Mouse (Mus musculus) gastrocnemius, postnatal 4 days (tissue): ENCODE measurements around the gene Pigt. TPM values are rescaled to one million over a fixed set of nuclear protein-coding genes. Genes with fewer than 3 reads are reported as not detected.

Source experiments
- DNase-seq, 2 experiments: peaks; one replicate each; pipeline ENCODE4 v3.0.0; 2021 to 2022; ENCODE audit warnings: low spot score in 2 of 2, mixed read lengths in 2 of 2
- total RNA-seq, 2 experiments: library from RNA; stranded (reverse); gene quantifications; 2 replicates each; pipeline ENCODE4 v1.2.3; 2021

Gene Pigt
- total RNA-seq, 2 experiments from 2014 or later, result 66.5 to 66.8 TPM

DNA sequence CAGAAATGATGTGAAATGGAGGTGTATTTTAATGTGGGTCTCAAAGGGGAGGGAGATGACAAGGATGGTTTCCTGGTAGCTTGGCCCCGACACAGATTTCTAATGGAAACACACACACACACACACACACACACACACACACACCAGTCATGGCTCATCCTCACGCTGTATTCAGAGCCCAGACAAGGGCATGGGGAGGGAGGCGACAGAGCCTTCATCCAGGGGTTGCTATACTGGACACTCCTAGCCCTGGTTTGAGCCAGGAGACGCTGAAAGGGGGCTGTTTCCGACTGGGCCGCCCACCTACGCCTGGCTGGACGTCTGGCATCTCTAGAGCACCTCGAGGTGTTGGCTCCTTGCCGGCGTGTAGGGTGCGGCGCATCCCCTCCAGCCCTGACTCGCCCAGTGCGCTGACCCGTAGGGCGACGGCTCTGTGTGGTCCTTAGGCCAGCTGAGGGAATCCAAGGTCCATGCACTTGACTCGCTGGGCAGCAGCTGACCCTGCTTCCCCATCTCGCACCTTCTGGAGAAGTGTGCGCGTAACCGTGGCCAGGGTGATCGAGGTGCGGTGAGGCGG is 11.6 kb upstream of the Pigt start, which contains the start of gene Dbndd2:
Gene Dbndd2, plus strand, starts transcription at position 426 of the 577 bp plus-strand sequence.
- peak in 1 of 2 experiments; percentile 28 for DNase-seq

DNA sequence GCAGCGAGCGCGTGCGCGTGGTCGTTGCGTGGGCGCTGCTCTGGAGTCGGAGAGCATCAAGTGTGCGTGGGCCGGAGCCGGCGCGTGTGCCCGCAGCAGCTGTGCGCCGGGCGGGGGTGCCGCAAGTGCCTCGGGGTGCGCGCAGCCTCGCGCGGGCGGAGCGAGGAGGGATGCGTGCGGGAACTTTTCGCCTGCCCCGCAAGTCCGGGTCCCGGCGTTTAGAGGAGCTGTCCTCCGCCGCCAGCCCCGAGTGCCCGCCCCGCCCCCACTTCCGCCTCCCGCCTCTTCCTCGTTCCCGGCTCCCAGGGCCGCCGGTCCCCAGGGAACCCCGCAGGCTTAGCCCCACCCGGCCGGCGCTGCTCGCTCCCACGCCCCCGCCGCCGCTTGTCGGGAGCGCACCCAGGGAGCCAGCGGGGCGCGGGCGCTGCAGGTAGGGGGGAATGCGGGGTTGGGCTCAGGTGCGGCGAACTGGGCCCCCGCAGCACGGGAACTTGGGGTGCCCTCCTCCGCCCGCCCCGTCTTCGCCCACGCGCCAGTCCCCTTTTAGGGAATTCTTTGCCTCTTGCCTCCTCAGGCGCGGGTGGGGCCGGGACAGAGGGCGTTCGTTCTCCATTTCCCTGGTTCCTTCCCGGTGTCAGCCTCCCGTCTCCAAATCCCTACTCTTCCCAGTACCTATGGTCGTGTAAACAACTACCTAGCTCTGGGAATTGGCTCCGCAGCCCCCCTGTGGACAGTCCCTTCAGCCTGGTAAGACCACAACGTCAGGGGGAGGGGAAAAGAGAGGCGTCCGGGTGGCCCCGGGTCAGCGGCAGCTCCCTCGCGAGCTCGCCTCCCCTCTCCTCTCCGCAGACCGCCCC is 10.8 kb upstream of the Pigt start:
- peak in 1 of 2 experiments; percentile 57 for DNase-seq

DNA sequence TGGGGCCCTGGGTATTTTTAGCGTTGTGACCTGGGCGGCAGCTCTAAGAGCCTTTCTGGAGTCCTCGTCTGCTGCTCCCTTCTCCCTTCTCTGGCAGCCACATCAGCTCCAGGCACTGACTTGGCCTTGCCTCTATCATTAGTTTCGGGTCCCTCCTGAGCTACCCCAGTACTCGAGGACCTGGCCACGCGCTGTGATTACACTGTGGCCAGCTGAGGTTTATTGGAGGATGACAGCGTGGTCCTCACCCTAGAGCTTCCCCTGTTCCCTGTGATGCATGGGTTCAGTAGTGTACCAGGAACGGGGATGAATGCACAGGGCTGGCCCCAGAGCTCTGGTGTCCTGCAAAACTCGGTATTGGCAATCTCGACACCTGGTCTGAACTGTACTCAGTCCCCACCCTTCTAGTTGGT is 10.2 kb upstream of the Pigt start:
- DNase-seq, result no peak

DNA sequence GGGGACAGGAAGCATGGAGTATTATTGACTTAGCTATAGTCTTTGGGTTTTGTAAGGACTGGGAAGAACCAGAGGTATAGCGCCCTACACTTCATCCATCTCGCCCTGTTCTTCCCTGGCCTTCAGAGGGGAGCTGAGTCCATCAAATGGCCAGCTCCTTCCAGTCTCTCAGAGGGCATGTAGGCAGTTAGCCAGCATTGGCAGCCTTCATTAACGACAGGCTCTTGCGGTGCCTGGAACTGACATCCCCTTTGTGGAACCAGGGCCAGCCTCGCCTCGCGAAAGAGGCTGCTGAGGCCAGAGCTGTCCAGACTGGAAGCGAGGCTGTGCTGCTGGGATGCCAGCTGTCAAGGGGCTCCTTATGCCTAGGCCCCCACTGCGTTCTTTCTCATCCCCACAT is 9.5 kb upstream of the Pigt start:
- DNase-seq, result no peak

DNA sequence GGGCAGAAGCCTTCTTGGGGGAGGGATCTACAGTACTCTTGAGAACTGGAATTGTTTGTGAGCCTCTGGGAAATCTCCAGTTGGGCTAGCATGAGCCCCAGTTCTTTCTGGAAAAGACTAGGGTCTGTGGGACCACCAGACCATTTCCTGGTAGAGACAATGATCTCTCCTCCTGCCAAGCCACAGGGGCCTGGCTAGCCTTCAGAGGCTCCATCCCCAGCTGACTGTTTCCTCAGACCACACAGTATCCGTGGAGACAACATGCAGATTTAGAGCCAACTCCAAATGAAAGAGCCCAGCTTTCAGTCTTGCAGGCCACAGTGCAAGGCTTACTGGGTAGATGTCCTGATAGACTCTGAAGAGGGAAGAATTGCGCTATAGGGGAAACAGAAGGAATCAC is 3.2 kb upstream of the Pigt start:
- DNase-seq, result no peak

DNA sequence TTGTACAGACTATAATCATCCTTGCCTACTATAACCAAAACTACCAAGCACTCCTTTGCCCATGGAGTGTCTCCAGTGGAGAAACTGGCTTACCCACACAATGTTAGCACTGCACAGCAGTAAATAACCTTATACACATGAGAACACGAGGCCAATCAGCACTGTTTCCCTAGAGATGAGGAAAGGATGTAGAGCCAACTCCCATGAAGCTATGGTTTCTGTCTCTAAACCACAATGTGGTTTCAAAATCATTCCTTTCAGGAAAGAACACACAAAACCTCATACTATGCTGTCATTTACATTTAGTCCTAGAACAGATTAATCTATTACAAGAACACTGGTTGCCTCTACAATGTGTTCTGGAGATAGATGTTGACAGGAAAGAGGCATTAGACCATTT is 989 bp upstream of the Pigt start:
- no peak for DNase-seq

DNA sequence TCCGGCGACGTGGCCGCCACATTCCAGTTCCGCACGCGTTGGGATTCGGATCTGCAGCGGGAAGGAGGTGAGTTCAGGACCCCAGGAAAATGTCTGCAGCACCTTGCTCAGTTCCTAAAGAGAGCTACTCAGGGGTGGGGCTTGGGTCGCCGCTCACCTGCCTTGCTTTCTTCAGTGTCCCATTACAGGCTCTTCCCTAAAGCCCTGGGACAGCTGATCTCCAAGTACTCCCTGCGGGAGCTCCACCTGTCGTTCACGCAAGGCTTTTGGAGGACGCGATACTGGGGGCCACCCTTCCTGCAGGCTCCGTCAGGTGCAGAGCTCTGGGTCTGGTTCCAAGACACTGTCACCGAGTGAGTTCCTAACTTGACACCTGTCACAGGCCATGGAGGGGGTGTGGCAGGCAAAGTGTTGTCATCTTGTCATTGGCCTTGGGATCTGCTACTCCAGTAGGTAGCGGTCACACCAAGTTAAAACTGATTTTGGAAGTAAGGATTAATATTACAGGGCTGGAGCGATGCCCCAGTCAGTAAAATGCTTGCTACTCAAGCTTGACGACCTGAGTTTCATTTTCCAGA is 460 bp downstream of the Pigt start:
- no peak for DNase-seq

DNA sequence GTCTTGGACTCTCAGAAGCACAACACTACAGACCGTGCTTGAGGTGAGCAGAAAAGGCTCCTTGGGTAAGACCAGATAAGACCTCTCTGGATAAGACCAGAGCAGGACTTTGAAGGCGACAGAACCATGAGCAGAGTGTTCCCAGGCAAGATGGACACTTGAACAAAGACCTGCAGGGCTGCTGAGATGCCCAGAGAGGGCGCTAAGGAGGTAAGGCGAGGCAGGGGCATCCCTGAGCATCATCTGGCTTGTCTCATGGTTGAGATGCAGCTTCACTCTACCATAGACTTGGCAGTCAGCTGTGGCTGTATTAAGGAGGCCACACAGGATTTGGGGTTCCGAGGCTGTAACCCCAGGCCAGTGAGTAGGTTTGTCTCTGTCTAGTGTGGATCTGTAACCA is 2.0 kb downstream of the Pigt start:
- DNase-seq, result no peak

DNA sequence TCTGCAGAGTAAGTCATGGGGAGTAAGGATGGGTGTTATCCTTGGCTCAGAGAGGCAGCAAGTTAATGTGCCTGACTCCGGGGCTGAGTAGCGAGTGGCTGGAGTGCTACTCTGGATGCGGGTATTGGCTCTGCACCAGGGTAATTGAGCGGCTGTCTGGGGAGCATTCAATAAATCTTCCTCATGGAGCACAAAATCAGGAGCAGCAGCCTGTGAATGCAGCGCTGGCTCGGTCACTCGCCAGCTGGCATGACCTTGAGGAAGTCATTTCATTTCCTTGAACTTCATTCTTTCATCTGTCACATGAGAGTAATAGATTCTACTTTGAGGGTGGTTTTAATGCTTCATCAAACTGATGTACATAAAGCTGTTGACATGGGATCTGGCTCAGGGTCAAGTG is 3.2 kb downstream of the Pigt start:
- DNase-seq, result no peak

DNA sequence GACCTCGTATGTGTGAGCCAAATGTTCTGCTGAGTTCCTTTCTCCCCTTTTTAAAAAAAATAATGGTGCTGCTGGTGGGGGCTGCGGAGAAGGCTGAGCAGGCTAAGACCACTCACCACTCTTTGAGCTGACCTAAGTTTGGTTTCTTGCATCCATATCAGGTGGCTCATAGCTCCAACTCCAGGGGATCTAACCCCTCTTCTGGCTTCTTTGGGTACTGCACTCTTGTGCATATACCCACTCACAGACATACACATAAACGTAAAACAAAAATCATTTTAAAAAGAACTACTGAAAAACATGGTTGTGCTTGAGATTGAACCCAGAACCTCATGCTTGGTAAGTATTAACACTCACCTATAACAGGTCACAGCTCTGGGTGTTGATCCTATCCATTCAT is 7.6 kb downstream of the Pigt start:
- no peak for DNase-seq

DNA sequence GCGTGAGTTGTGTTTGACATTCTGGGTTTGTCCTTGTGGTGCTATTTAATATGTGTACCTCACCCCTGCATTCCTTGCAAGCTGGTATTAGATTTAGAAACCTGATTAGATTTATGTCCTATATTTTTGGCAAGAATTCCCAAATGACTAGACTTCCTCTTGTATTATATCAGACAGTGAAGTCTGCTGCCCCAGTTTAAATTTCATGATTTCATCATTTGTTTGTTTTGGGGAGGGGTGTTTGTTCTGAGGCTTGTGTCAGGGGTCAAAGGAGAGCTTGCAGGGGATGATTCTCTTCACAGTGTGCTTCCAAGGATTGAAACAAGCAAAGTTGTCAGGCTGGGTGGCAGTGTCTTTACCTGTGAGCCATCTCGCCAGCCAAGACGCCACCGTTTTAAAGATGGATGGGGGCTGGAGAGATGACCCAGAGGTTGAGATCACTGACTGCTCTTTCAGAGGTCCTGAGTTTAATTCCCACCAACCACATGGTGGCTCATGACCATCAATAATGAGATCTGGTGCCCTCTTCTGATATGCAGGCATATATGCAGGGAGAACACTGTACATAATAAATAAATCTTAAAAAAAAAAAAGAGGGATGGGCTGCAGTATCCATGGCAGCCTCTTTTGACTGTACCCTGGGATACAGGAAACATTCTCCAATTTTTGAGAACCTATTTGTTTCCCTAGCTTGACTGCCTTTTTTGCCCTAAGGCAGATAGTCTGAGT is 8.5 kb downstream of the Pigt start:
- DNase-seq, result no peak

DNA sequence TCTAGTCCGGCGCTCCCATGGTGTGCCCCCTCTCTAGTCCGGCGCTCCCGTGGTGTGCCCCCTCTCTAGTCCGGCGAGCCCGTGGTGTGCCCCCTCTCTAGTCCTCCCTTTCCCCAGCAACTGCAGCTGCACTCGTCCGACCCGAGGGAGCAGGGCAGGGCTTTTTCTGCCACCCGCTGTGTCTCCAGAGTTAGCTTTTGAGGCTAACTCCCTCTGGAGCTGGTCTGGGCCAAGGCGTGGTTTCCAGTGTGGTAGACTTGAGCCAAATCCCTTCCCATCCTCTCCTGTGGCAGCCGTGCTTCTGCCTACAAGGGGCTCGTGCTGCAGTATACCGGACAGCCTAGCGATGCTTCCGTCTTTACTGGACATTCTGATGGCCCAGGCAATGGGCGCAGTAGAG is 10.5 kb downstream of the Pigt start:
- no peak for DNase-seq

DNA sequence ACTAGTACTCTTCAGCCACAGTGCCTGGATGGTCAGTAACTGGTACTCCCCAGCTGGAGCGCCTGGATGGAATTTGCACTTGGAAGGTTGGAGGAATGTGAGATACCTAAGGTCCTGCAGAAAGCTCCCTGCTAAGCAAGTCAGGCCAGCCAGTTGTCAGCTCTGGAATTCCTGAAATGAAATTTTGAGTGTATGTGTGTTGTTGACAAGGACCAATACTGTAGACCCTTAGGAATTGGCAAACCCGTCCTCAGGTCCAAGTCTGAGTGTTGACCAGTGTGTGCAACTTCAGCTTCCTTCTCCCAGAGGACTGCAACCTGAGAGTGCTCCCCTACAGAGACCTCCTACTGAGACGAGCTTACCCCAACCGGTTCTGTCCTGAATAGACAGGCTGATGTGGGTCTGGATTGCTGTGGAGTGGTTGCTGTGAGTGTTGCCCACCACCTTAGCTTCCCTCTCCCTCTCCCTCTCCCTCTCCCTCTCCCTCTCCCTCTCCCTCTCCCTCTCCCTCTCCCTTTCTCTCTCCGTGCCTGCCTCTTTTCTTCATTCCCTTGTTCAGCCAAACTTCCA is 13.4 kb downstream of the Pigt start:
- no peak for DNase-seq

DNA sequence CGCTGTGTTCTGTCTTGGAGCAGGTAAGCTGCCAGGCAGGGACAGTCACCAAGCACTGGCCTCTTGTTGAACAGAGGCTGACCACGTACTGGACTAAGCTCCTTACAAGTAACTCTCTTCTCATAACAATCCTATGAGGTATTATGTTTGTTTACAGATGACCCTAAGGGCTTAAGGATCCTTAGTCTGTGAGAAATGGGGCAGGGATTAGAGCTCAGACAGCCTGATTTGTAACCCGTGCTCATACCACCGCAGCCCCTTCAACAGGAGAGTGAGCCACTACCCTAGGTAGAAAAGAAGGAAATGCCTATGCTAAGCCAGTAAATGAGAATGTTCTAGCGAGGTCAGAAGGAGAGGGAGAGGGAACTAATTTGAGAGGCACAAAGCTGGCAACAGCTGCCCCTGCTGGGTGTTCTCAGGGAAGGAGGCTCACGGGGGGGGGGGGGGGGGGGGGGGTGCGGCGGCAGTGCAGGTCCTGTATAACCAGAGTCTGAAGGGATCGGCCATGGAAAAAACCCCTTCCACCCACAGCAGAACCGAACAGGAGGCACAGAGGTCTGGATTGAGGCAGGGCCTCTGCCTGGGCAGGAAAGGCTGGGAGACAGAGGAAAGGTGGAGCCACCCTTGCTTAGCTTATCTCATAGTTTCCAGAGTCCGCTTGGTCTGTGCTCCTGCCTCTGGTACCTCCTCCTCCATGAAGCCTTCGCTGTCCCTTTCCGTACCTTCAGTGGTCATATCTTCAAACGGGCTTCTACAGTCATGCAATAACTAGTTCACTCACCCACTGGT is 15.0 kb downstream of the Pigt start:
- no peak for DNase-seq

DNA sequence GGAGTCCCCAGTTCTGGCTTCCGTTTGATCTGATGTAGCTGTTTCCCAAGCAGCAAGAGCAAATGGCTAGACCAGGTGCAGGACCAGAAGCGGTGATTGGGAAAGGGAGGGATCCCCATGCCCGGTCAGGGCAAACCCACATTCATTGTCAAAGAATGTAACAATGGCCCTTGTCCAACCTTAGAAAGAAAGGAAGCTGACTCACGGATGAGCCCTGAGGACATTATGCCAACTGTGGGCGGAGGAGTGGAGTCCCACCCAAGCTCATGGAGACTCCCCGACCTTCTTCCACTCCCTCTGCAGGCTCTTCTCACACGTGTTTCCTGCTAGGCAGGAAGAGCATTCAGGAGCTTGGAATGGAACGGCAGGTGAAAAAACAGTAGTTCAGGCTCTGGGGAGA is 16.1 kb downstream of the Pigt start:
- DNase-seq, result no peak

DNA sequence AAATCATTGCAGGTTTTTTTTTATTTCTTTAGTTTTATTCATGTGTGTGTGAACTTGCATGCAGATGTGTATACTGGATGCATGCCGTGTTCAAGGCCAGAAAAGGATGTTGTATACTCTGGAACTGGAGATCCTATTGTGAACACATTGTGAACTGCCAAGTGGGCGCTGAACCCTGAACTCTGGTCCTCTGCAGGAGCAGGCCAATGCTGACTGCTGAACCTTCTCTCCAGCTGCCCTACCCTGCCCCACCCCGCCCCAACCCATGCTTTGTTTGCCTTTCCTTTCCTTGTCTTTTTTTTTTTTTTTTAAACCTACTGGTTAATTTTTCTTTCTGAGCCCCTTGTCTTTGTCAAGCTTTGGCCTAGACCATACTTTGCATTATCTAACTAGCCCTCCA is 17.6 kb downstream of the Pigt start:
- DNase-seq, result no peak

DNA sequence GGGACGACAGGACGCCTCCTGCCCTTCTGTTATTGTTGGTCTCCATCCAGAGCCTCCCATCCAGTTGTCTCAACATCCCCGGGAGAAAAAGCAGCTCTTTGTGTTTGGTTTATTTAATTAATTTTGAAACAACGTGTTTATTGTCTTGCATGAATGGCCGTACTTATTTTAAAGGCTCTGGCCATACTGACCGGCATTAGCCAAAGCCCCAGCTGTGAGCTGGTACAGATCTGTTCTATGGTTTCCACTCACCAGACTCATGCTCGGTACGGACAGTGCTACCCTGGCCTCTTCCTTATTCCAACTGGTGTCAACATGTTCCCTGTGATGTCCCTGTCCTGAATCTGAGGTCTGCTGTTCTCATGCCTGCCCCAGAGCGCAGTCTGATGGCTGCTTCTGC is 18.6 kb downstream of the Pigt start:
- DNase-seq, result no peak

DNA sequence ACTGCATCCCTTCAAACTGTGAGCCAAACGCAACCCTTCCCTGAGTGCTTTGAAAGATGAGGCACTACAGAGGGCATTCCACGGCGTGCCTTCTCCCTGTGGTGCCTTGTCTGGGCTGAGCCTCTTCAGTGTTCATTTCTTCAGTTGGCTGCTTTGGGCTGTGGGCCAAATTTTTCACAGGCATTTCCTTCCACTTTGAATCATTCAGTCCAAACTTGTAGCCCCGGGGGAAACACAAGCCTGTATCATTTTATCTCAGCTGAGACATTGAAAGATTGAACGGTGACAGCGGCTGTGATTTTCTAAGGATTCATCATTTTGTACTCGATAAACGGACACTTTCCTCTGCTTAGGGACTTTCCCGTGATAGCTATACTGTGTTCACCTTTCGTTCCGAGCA is 19.3 kb downstream of the Pigt start:
- no peak for DNase-seq

DNA sequence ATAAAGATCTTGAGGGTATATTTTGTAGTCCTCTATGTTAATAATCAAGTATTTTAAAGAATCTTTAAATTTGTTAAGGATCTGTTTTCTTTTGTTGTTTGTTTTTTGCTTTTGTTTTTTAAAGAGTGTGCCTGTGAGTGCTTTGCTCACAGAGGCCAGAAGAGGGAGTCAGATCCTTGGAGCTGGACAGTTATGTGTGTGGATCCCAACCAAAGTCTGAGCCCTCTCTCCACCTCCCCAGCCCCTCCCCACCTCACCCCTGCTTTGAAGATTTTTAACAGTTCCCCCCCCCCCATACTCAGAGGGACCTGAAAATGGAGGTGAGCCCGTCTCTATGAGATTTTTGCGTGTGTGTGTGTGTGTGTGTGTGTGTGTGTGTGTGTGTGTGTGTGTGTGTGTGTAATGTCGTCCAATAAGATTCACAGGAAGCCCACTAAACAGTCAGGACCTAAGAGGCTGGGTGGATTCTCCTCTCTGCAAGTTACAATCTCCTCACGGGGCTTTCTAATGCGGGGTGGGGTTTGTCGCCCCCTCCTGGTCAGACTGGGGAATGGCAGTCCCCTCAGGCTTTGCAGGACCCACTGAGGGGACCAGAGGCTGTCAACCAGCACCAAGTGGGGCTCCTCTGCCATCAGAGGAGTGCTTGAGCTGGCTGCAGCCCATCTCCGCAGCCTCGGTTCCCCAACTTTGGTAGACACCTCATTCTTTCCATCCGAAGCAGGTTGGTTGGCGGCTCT is 20.3 kb downstream of the Pigt start:
- DNase-seq, result peak; percentile 33 to 45
